Mouse (Mus musculus) testis, adult 2 months (tissue): ENCODE measurements around the gene Tnks1bp1.
A peak's percentile ranks its signal among the peaks of the same experiment; 100 is the strongest.

ENCODE experiments used
- CTCF ChIP-seq: fragments of 200-500 bp; IDR thresholded peaks from 2 replicates; pipeline ENCODE4 v1.5.1; 2012; ENCODE audit warnings: low read depth, mild to moderate bottlenecking, inconsistent platforms, low read length, moderate library complexity; ENCODE audit not compliant: control insufficient read depth, insufficient read depth, insufficient replicate concordance
- POLR2A ChIP-seq: fragments of 200-500 bp; IDR thresholded peaks from 2 replicates; pipeline ENCODE4 v1.6.1; 2012; ENCODE audit warnings: low read depth, mild to moderate bottlenecking, inconsistent platforms, low read length, moderate library complexity; ENCODE audit not compliant: control insufficient read depth

GRCm38 (mm10) chr2:85047596-85048167 lies at the start of gene Tnks1bp1:
- TF ChIP-seq CTCF (no peak), POLR2A (peak; percentile 51; the same call in 1 of the 2 replicates)
